Mouse (Mus musculus) induced T-regulatory cell, adult 2 months (primary cell): Measurements from ENCODE around the gene Rhoh.

ENCODE experiments used
- DNase-seq: peaks from one replicate; pipeline ENCODE4 v3.0.0-alpha.2; 2012; ENCODE audit warnings: low read depth

Gene Rhoh

GRCm38 (mm10) chr5:65891251-65891826, 30.3 kb downstream of the Rhoh start:
- no peak for DNase-seq

GRCm38 (mm10) chr5:65895121-65895692, 34.2 kb downstream of the Rhoh start:
- no peak for DNase-seq

- DNase-seq, result peak; percentile 55
Measured at GRCm38 (mm10) chr5:65895764-65896163, 34.8 kb downstream of the Rhoh start.

DNA sequence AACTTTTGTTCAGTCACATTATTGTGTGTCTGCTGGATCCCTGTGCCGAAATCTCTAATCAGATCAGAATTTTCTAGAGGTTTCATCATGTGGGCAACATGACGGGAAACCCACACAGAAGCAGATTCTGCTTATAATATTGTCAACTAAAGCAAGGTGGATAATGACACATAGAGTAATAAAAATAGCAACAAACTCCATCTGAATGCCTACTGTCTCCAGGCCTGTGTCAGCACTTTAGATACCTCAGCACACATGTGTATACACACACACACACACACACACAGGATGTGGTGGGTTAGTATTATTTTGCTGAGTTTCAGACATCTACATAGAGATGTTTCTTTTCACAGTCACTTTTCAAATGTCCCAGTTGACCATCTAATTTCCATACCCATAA, 36.7 kb downstream of the Rhoh start:
- peak; percentile 80 for DNase-seq

GRCm38 (mm10) chr5:65898683-65899082, 37.7 kb downstream of the Rhoh start:
- DNase-seq, result peak; percentile 63

DNA sequence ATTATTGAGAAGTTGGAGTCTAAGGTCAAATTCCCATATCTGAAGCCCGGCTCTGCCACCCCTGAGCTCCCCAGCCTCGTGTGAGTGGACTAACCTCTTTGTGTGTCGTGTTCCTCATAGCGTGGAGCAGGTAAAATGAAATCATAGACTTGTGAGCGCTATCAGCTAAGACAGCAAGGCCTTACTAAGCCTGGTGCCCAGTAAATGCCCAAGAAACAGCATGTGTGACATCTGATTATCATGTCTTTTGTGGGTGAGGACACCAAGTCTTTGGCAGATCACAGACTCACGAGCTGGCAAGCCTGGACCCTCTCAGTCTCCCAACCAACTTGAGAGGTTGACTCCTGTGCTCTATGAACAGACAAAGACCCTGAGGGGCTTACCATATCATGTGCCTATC, 39.1 kb downstream of the Rhoh start:
- no peak for DNase-seq

- peak; percentile 91 for DNase-seq
Measured at GRCm38 (mm10) chr5:65900862-65901265, 39.9 kb downstream of the Rhoh start.

DNA sequence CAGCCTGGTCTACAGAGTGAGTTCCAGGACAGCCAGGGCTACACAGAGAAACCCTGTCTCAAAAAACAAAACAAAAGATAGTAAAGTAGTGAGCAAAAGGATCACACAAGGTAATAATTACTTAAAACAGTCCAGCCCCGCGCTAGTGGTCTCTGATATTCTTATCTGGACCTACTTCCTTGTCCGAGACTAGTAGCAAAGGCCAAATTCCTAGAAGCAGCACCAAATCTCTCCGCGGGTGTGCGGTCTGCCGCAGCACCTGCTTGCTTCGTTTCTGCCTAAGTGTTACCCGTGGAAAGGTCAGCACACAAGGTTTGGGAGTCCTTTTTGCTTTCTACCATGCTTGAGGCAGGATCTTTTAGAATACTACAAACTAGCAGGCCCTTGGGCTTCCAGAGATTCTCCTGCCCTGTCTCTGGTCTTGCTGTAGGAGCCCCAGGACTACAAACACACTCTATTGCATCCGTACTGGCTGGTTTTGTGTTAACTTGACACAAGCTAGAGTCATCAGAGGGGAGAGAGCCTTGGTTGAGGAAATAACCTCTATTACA, 40.9 kb downstream of the Rhoh start:
- DNase-seq, result peak; percentile 64

GRCm38 (mm10) chr5:65902811-65903210, 41.8 kb downstream of the Rhoh start:
- peak; percentile 66 for DNase-seq

DNA sequence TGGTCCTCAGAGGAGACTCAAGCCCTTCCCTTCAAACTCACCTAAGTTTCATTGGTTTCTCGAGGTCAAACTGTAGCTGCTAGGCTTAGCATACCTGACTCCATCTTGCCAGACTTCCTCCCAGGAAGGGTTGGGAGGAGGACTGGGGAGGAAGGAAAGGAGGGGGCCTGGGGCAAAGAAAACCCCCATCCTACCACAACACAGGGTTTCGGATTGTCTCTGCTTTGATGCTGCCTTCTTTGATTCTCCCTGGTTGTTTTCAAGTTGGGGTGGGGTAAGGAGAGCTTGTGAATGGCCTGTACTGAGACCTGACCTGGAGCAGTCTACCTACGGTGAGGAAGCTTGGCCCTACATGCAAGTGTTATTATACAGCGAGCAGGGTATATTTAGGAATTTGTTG, 43.5 kb downstream of the Rhoh start:
- no peak for DNase-seq

DNA sequence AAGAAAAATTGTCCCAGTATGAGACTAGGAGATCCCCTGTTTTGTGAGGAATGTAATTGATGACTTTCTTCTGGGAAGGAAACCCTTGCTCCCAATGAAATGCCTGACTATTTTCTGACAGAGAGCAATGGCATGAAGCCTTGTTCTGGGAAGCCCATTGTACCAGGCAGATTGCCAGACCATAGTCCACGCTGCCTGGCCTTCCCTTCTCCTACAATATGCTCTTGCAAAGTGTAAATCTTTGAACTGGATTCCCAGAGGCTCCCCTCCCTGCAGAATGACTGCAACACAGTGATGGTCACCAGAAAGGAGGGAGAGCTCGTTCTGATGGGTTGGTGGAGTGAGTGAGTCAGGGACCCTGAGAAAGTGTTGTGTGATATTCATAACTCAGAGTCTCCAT, 47.7 kb downstream of the Rhoh start:
- no peak for DNase-seq

- no peak for DNase-seq
Measured at GRCm38 (mm10) chr5:65909321-65909720, 48.3 kb downstream of the Rhoh start.

DNA sequence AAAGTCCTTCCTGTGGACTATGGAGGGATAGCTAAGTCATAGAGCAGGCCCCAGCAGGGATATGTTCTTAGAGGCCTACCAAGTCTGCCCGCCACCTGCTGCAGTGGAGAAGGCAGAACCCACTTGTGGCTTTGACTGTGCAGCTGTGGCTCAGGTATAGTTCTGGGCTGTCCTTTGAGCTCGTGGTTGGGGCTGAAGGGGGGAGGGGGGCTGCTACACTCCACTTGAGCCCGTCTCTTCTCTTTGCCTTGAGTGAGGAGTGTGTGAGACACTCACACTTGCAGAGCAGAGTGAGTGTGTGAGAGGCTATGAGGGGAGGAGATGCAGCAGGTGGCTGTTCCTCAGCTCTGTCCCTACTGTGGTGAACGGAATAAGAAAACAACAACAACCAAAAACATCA, 49.4 kb downstream of the Rhoh start:
- DNase-seq, result peak; percentile 72

GRCm38 (mm10) chr5:65911676-65912075, 50.7 kb downstream of the Rhoh start:
- DNase-seq, result no peak

DNA sequence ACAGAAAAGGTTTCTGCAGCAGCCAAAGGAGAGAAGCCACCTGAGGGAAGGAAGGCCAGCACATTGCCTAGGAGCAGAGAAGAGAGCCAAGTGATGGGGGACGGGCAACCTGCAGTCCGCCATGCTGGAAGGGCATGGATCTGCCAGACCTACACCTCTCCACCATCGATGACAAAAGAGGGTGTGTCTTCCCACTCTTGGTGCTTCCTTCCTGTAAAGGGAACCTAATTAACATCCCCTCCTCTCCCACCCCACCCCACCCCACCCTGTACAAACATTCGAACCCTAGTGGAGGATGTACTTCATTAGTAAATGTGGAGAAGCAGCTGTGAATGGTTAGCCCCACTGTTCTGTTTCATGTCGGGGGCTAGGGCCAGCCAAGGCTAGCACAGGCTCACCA, 51.2 kb downstream of the Rhoh start:
- DNase-seq, result no peak

DNA sequence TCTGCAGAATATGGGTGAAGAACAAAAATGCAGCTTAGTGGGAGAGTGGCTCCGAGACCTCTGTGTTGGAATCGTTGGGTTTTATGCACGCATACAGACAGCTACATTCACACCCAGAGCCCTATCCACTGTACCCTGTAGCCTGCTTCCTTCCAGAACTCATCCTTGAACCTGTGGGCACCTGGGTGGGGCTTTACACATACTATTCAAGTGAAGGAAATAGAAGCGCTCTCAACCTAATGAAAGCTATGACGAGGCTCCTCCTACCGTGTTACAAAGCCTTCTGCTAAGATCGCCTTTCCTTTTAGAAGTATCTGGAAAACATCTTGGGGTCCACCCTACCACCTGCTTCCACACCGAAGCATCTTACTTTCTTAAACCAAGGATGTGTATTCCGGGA, 52.1 kb downstream of the Rhoh start:
- no peak for DNase-seq

GRCm38 (mm10) chr5:65914342-65914741, 53.3 kb downstream of the Rhoh start:
- DNase-seq, result peak; percentile 72

GRCm38 (mm10) chr5:65916930-65917329, 55.9 kb downstream of the Rhoh start:
- DNase-seq, result peak; percentile 57

DNA sequence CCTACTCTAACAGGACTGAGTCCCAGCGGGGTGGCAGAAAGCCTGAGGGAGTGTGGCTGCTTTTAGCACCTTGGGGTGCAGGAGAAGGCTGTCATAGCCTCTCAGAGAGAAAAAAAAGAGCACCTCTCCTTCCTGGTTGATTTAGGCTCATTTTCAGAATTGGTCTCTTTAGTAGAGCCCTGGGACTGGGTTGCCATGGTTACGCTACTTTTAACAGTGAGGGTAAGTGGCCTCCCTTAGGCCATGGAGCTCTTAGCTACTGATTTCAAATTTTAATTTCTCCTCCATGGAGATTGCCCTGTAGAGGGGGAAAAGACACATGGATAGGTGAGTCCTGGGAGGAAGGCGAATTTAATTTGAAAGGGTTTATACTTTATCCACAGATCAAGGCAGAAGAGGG, 57.6 kb downstream of the Rhoh start:
- DNase-seq, result peak; percentile 81

- DNase-seq, result peak; percentile 83
Measured at GRCm38 (mm10) chr5:65919326-65919725, 58.3 kb downstream of the Rhoh start.

DNA sequence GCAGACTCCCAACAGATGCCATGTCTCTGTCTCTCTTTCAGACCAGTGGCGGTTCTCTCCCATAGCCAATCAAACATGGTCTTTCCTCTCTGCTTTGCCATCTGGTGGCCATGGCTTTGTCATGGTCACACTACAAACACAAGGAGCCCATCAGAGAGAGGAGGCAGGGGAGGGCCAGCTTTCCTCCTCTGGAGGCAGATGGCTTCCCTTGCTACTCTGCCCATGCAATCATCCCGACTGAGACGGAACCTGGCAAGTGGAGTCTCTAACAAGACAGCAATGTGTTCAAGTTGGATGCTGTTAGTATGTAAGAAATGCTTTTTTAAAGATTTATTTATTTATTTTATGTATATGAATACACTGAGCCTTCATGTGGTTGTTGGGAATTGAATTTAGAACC, 58.9 kb downstream of the Rhoh start:
- DNase-seq, result no peak

- DNase-seq, result peak; percentile 72
Measured at GRCm38 (mm10) chr5:65920701-65921426, 59.9 kb downstream of the Rhoh start.

- DNase-seq, result peak; percentile 83
Measured at GRCm38 (mm10) chr5:65921477-65922138, 60.6 kb downstream of the Rhoh start.
